In genomic region chr1:60408501-60409167, GRCm38 (mm10) we compare ENCODE assay signal across 8 mouse cellular contexts. TPM values are rescaled to one million over a fixed set of nuclear protein-coding genes. Genes with fewer than 3 reads are reported as not detected.
A peak's percentile ranks its signal among the peaks of the same experiment; 100 is the strongest.
DNase-seq lines count a peak whose midpoint lies in the region; ATAC-seq lines count a peak whose summit lies in the region.

No protein-coding gene starts in this region.

- peak overlapping the region; percentile 96 for H3K9ac ChIP-seq in kidney, embryonic 16.5 days (replicated peaks; ENCODE audit: low read length)
- peak overlapping the region; percentile 84 for H3K9ac ChIP-seq in intestine, embryonic 15.5 days
- H3K9ac ChIP-seq in neural tube, embryonic 12.5 days: peak overlapping the region; percentile 92

- H3K36me3 ChIP-seq in kidney, embryonic 16.5 days (ENCODE audit: insufficient read depth, low read length): no peaks in the 10 kb centered on the region
- no peaks in the 10 kb centered on the region for H3K36me3 ChIP-seq in embryonic facial prominence, embryonic 10.5 days (replicated peaks)
- no peaks in the 10 kb centered on the region for H3K36me3 ChIP-seq in intestine, embryonic 15.5 days
- no peaks in the 10 kb centered on the region for H3K36me3 ChIP-seq in neural tube, embryonic 12.5 days

- peak overlapping the region; percentile 96 for H3K27ac ChIP-seq in kidney, embryonic 16.5 days (ENCODE audit: low read length)
- H3K27ac ChIP-seq in embryonic facial prominence, embryonic 10.5 days (replicated peaks): peak overlapping the region; percentile 98
- H3K27ac ChIP-seq in intestine, embryonic 15.5 days: peak overlapping the region; percentile 90
- H3K27ac ChIP-seq in neural tube, embryonic 12.5 days: peak overlapping the region; percentile 88

- no peak for DNase-seq in kidney, postnatal 25 days
- DNase-seq in embryonic facial prominence, embryonic 10.5 days (ENCODE audit: low spot score): no peak
- no peak for DNase-seq in MN1 (ENCODE audit: low spot score)
- no peak for DNase-seq in ovary, postnatal 14 days (ENCODE audit: low spot score)

- H3K27me3 ChIP-seq in kidney, embryonic 16.5 days (ENCODE audit: insufficient read depth, low read length): no peaks in the 10 kb centered on the region
- H3K27me3 ChIP-seq in embryonic facial prominence, embryonic 10.5 days (replicated peaks; ENCODE audit: low read depth, poor library complexity, severe bottlenecking): no peaks in the 10 kb centered on the region
- H3K27me3 ChIP-seq in intestine, embryonic 15.5 days (replicated peaks): no peaks in the 10 kb centered on the region
- H3K27me3 ChIP-seq in neural tube, embryonic 12.5 days (replicated peaks): no peaks in the 10 kb centered on the region

- peaks cover 18% of the 10 kb centered on the region for H3K4me1 ChIP-seq in kidney, embryonic 16.5 days (ENCODE audit: insufficient read depth, low read length)
- H3K4me1 ChIP-seq in embryonic facial prominence, embryonic 10.5 days: peaks cover 27% of the 10 kb centered on the region
- no peaks in the 10 kb centered on the region for H3K4me1 ChIP-seq in intestine, embryonic 15.5 days (replicated peaks)
- peaks cover 5% of the 10 kb centered on the region; the same call in 1 of the 2 replicates for H3K4me1 ChIP-seq in neural tube, embryonic 12.5 days

- WGBS in kidney, embryonic 16.5 days: 13% methylated on average over 13 of the region's 13 CpGs
- whole genome bisulfite sequencing in embryonic facial prominence, embryonic 10.5 days: 20% methylated on average over 13 of the region's 13 CpGs
- WGBS in intestine, embryonic 15.5 days: 17% methylated on average over 13 of the region's 13 CpGs
- 19% methylated on average over 13 of the region's 13 CpGs for WGBS in neural tube, embryonic 12.5 days

- H3K4me2 ChIP-seq in kidney, embryonic 16.5 days (replicated peaks; ENCODE audit: low read depth, low read length): peak overlapping the region; percentile 67
- peak overlapping the region; percentile 78 for H3K4me2 ChIP-seq in intestine, embryonic 15.5 days (replicated peaks)
- peak overlapping the region; percentile 60 for H3K4me2 ChIP-seq in neural tube, embryonic 12.5 days (replicated peaks)

- H3K4me3 ChIP-seq in kidney, embryonic 16.5 days (ENCODE audit: low read length): peak overlapping the region; percentile 94
- H3K4me3 ChIP-seq in embryonic facial prominence, embryonic 10.5 days: peak overlapping the region; percentile 96
- H3K4me3 ChIP-seq in intestine, embryonic 15.5 days (replicated peaks): peak overlapping the region; percentile 91
- peak overlapping the region; percentile 88 for H3K4me3 ChIP-seq in neural tube, embryonic 12.5 days

- ATAC-seq in kidney, embryonic 16.5 days (ENCODE audit: low FRiP score, low TSS enrichment): peak; percentile 63
- ATAC-seq in intestine, embryonic 15.5 days: peak; percentile 48
- ATAC-seq in neural tube, embryonic 12.5 days (ENCODE audit: low FRiP score, low read depth): peak; percentile 63
- ATAC-seq in activated CD4-positive, CD25-positive, alpha-beta regulatory T cell, adult 4 months: no peak

- H3K9me3 ChIP-seq in kidney, embryonic 16.5 days (ENCODE audit: low read length): no peaks in the 10 kb centered on the region
- no peaks in the 10 kb centered on the region for H3K9me3 ChIP-seq in embryonic facial prominence, embryonic 10.5 days
- H3K9me3 ChIP-seq in intestine, embryonic 15.5 days: no peaks in the 10 kb centered on the region
- H3K9me3 ChIP-seq in neural tube, embryonic 12.5 days: no peaks in the 10 kb centered on the region

RNA-seq across cellular contexts. Expression of gene Abi2, which starts 0.8 kb away (rescaled TPM):
- polyA plus RNA-seq in kidney, embryonic 16.5 days (2015; fragmentation: Nextera tagmentation; extraction: Ambion mirVana): 25.4 and 34.8 TPM in 2 replicates
- 48.6 and 53.6 TPM in 2 replicates for polyA plus RNA-seq in embryonic facial prominence, embryonic 10.5 days (2016; fragmentation: Nextera tagmentation; extraction: Ambion mirVana)
- polyA plus RNA-seq in intestine, embryonic 15.5 days (2015; fragmentation: Nextera tagmentation; extraction: Ambion mirVana): 15.5 and 16.6 TPM in 2 replicates
- polyA plus RNA-seq in neural tube, embryonic 12.5 days (2016; fragmentation: Nextera tagmentation; extraction: Ambion mirVana): 60.5 and 66.7 TPM in 2 replicates
- 10 to 100 TPM; 13.5 to 14.4 TPM for polyA plus RNA-seq in activated CD4-positive, CD25-positive, alpha-beta regulatory T cell, adult 4 months (2017; shearing (Covaris generic))
